Mouse (Mus musculus): Measurements from ENCODE around the gene Pxmp4. TPM values are rescaled to one million over a fixed set of nuclear protein-coding genes. Genes with fewer than 3 reads are reported as not detected.

The Pxmp4 gene
- polyA plus RNA-seq, 1 experiment from 2014 or later, result 15.2 TPM

GRCm38 (mm10) chr2:154601324-154601723 is 2.2 kb downstream of the Pxmp4 start:
- H3K27me3 ChIP-seq (replicated peaks; ENCODE audit: control insufficient read depth, insufficient read depth, low read length), result no peaks in the 10 kb centered on the region
- DNase-seq (ENCODE audit: low spot score) (no peak), ATAC-seq (no peak)
- peaks cover 5% of the 10 kb centered on the region for H3K4me1 ChIP-seq (ENCODE audit: control insufficient read depth, insufficient read depth, low read length)
- H3K4me3 ChIP-seq (ENCODE audit: low read depth, low read length), result no peak overlapping the region
- no peak overlapping the region for H3K4me2 ChIP-seq (ENCODE audit: low read length)
- 71% methylated on average over 3 of the region's 3 CpGs for WGBS
- H3K9me3 ChIP-seq (replicated peaks; ENCODE audit: control insufficient read depth, low read length), result no peaks in the 10 kb centered on the region
- no peak overlapping the region for H3K27ac ChIP-seq (ENCODE audit: low read depth, low read length)
- H3K9ac ChIP-seq (ENCODE audit: low read length), result no peak overlapping the region
- no peaks in the 10 kb centered on the region for H3K36me3 ChIP-seq (ENCODE audit: control insufficient read depth, insufficient read depth, low read length)

- no peak for ATAC-seq
- H3K27ac ChIP-seq (ENCODE audit: low read depth, low read length), result no peak overlapping the region
- DNase-seq (ENCODE audit: low spot score), result no peak
- H3K4me1 ChIP-seq (ENCODE audit: control insufficient read depth, insufficient read depth, low read length), result peaks cover 5% of the 10 kb centered on the region
- no peaks in the 10 kb centered on the region for H3K36me3 ChIP-seq (ENCODE audit: control insufficient read depth, insufficient read depth, low read length)
- H3K9ac ChIP-seq (ENCODE audit: low read length), result no peak overlapping the region
- WGBS, result 67% methylated on average over 6 of the region's 6 CpGs
- H3K4me2 ChIP-seq (ENCODE audit: low read length), result no peak overlapping the region
- H3K27me3 ChIP-seq (replicated peaks; ENCODE audit: control insufficient read depth, insufficient read depth, low read length), result no peaks in the 10 kb centered on the region
- H3K9me3 ChIP-seq (replicated peaks; ENCODE audit: control insufficient read depth, low read length), result no peaks in the 10 kb centered on the region
- H3K4me3 ChIP-seq (ENCODE audit: low read depth, low read length), result no peak overlapping the region
These were observed 2.9 kb downstream of the Pxmp4 start for GRCm38 (mm10) chr2:154600586-154600985.

GRCm38 (mm10) chr2:154597399-154597798 is 6.1 kb downstream of the Pxmp4 start:
- H3K4me1 ChIP-seq (ENCODE audit: control insufficient read depth, insufficient read depth, low read length), result no peaks in the 10 kb centered on the region
- H3K36me3 ChIP-seq (ENCODE audit: control insufficient read depth, insufficient read depth, low read length), result no peaks in the 10 kb centered on the region
- H3K4me3 ChIP-seq (ENCODE audit: low read depth, low read length), result no peak overlapping the region
- ATAC-seq (no peak), DNase-seq (ENCODE audit: low spot score) (no peak)
- WGBS, result 88% methylated on average over 3 of the region's 3 CpGs
- no peak overlapping the region for H3K27ac ChIP-seq (ENCODE audit: low read depth, low read length)
- H3K27me3 ChIP-seq (replicated peaks; ENCODE audit: control insufficient read depth, insufficient read depth, low read length), result no peaks in the 10 kb centered on the region
- peaks cover 3% of the 10 kb centered on the region; the same call in 1 of the 2 replicates for H3K9me3 ChIP-seq (replicated peaks; ENCODE audit: control insufficient read depth, low read length)
- no peak overlapping the region for H3K9ac ChIP-seq (ENCODE audit: low read length)
- H3K4me2 ChIP-seq (ENCODE audit: low read length), result no peak overlapping the region

- ATAC-seq (no peak), DNase-seq (ENCODE audit: low spot score) (peak; percentile 44)
- H3K9me3 ChIP-seq (replicated peaks; ENCODE audit: control insufficient read depth, low read length), result peaks cover 3% of the 10 kb centered on the region; the same call in 1 of the 2 replicates
- H3K36me3 ChIP-seq (ENCODE audit: control insufficient read depth, insufficient read depth, low read length), result no peaks in the 10 kb centered on the region
- no peaks in the 10 kb centered on the region for H3K27me3 ChIP-seq (replicated peaks; ENCODE audit: control insufficient read depth, insufficient read depth, low read length)
- no peak overlapping the region for H3K4me3 ChIP-seq (ENCODE audit: low read depth, low read length)
- no peak overlapping the region for H3K27ac ChIP-seq (ENCODE audit: low read depth, low read length)
- 83% methylated on average over 5 of the region's 5 CpGs for WGBS
- H3K4me2 ChIP-seq (ENCODE audit: low read length), result no peak overlapping the region
- no peaks in the 10 kb centered on the region for H3K4me1 ChIP-seq (ENCODE audit: control insufficient read depth, insufficient read depth, low read length)
- no peak overlapping the region for H3K9ac ChIP-seq (ENCODE audit: low read length)
These were observed 7.7 kb downstream of the Pxmp4 start for GRCm38 (mm10) chr2:154595775-154596174.

- WGBS, result 70% methylated on average over 3 of the region's 3 CpGs
- Histone ChIP-seq H3K4me2 (ENCODE audit: low read length) (no peak overlapping the region), H3K9me3 (replicated peaks; ENCODE audit: control insufficient read depth, low read length) (peaks cover 3% of the 10 kb centered on the region; the same call in 1 of the 2 replicates), H3K4me1 (ENCODE audit: control insufficient read depth, insufficient read depth, low read length) (no peaks in the 10 kb centered on the region), H3K27ac (ENCODE audit: low read depth, low read length) (no peak overlapping the region), H3K4me3 (ENCODE audit: low read depth, low read length) (no peak overlapping the region), H3K9ac (ENCODE audit: low read length) (no peak overlapping the region), H3K36me3 (ENCODE audit: control insufficient read depth, insufficient read depth, low read length) (no peaks in the 10 kb centered on the region), H3K27me3 (replicated peaks; ENCODE audit: control insufficient read depth, insufficient read depth, low read length) (no peaks in the 10 kb centered on the region)
- DNase-seq (ENCODE audit: low spot score) (peak; percentile 46), ATAC-seq (no peak)
These were observed 10.5 kb downstream of the Pxmp4 start for GRCm38 (mm10) chr2:154593025-154593424.

GRCm38 (mm10) chr2:154591239-154591638 is 12.3 kb downstream of the Pxmp4 start:
- no peak overlapping the region for H3K27ac ChIP-seq (ENCODE audit: low read depth, low read length)
- no peak overlapping the region for H3K9ac ChIP-seq (ENCODE audit: low read length)
- no peak for DNase-seq (ENCODE audit: low spot score)
- no peaks in the 10 kb centered on the region for H3K36me3 ChIP-seq (ENCODE audit: control insufficient read depth, insufficient read depth, low read length)
- H3K4me2 ChIP-seq (ENCODE audit: low read length), result no peak overlapping the region
- peaks cover 3% of the 10 kb centered on the region; the same call in 1 of the 2 replicates for H3K9me3 ChIP-seq (replicated peaks; ENCODE audit: control insufficient read depth, low read length)
- no peaks in the 10 kb centered on the region for H3K27me3 ChIP-seq (replicated peaks; ENCODE audit: control insufficient read depth, insufficient read depth, low read length)
- ATAC-seq, result no peak
- WGBS, result 82% methylated on average over 3 of the region's 3 CpGs
- H3K4me3 ChIP-seq (ENCODE audit: low read depth, low read length), result no peak overlapping the region
- H3K4me1 ChIP-seq (ENCODE audit: control insufficient read depth, insufficient read depth, low read length), result no peaks in the 10 kb centered on the region

GRCm38 (mm10) chr2:154589051-154589450 is 14.5 kb downstream of the Pxmp4 start:
- H3K4me3 ChIP-seq (ENCODE audit: low read depth, low read length), result no peak overlapping the region
- peaks cover 18% of the 10 kb centered on the region for H3K4me1 ChIP-seq (ENCODE audit: control insufficient read depth, insufficient read depth, low read length)
- no peak overlapping the region for H3K4me2 ChIP-seq (ENCODE audit: low read length)
- no peak overlapping the region for H3K27ac ChIP-seq (ENCODE audit: low read depth, low read length)
- H3K36me3 ChIP-seq (ENCODE audit: control insufficient read depth, insufficient read depth, low read length), result no peaks in the 10 kb centered on the region
- no peak for ATAC-seq
- H3K9me3 ChIP-seq (replicated peaks; ENCODE audit: control insufficient read depth, low read length), result peaks cover 3% of the 10 kb centered on the region; the same call in 1 of the 2 replicates
- no peak overlapping the region for H3K9ac ChIP-seq (ENCODE audit: low read length)
- DNase-seq (ENCODE audit: low spot score), result no peak
- H3K27me3 ChIP-seq (replicated peaks; ENCODE audit: control insufficient read depth, insufficient read depth, low read length), result no peaks in the 10 kb centered on the region
- WGBS, result 77% methylated on average over 4 of the region's 4 CpGs

- DNase-seq (ENCODE audit: low spot score) (peak; percentile 54), ATAC-seq (no peak)
- Histone ChIP-seq H3K9ac (ENCODE audit: low read length) (no peak overlapping the region), H3K4me3 (ENCODE audit: low read depth, low read length) (no peak overlapping the region), H3K4me1 (ENCODE audit: control insufficient read depth, insufficient read depth, low read length) (peaks cover 22% of the 10 kb centered on the region), H3K9me3 (replicated peaks; ENCODE audit: control insufficient read depth, low read length) (no peaks in the 10 kb centered on the region), H3K4me2 (ENCODE audit: low read length) (no peak overlapping the region), H3K36me3 (ENCODE audit: control insufficient read depth, insufficient read depth, low read length) (no peaks in the 10 kb centered on the region), H3K27ac (ENCODE audit: low read depth, low read length) (no peak overlapping the region), H3K27me3 (replicated peaks; ENCODE audit: control insufficient read depth, insufficient read depth, low read length) (no peaks in the 10 kb centered on the region)
- whole genome bisulfite sequencing, result 74% methylated on average over 5 of the region's 5 CpGs
These were observed 17.1 kb downstream of the Pxmp4 start for GRCm38 (mm10) chr2:154586405-154586804.

- H3K27ac ChIP-seq (ENCODE audit: low read depth, low read length), result peak overlapping the region; percentile 81; the same call in 1 of the 2 replicates
These were observed 18.4 kb downstream of the Pxmp4 start for GRCm38 (mm10) chr2:154584931-154585601.

More at GRCm38 (mm10) chr2:154584931-154585601, 18.4 kb downstream of the Pxmp4 start:
- ATAC-seq, result no peak
- peaks cover 22% of the 10 kb centered on the region for H3K4me1 ChIP-seq (ENCODE audit: control insufficient read depth, insufficient read depth, low read length)
- no peak overlapping the region for H3K4me3 ChIP-seq (ENCODE audit: low read depth, low read length)
- no peak overlapping the region for H3K9ac ChIP-seq (ENCODE audit: low read length)
- no peaks in the 10 kb centered on the region for H3K27me3 ChIP-seq (replicated peaks; ENCODE audit: control insufficient read depth, insufficient read depth, low read length)
- DNase-seq (ENCODE audit: low spot score), result no peak
- H3K9me3 ChIP-seq (replicated peaks; ENCODE audit: control insufficient read depth, low read length), result no peaks in the 10 kb centered on the region
- H3K36me3 ChIP-seq (ENCODE audit: control insufficient read depth, insufficient read depth, low read length), result no peaks in the 10 kb centered on the region
- WGBS, result 48% methylated on average over 17 of the region's 17 CpGs
- H3K4me2 ChIP-seq (ENCODE audit: low read length), result no peak overlapping the region
